Mouse (Mus musculus): Measurements from ENCODE around the gene Rxrg. TPM values are rescaled to one million over a fixed set of nuclear protein-coding genes. Genes with fewer than 3 reads are reported as not detected.
A peak's percentile ranks its signal among the peaks of the same experiment; 100 is the strongest.

Rxrg gene
- polyA plus RNA-seq, 1 experiment from 2014 or later = 0.53 TPM

DNA sequence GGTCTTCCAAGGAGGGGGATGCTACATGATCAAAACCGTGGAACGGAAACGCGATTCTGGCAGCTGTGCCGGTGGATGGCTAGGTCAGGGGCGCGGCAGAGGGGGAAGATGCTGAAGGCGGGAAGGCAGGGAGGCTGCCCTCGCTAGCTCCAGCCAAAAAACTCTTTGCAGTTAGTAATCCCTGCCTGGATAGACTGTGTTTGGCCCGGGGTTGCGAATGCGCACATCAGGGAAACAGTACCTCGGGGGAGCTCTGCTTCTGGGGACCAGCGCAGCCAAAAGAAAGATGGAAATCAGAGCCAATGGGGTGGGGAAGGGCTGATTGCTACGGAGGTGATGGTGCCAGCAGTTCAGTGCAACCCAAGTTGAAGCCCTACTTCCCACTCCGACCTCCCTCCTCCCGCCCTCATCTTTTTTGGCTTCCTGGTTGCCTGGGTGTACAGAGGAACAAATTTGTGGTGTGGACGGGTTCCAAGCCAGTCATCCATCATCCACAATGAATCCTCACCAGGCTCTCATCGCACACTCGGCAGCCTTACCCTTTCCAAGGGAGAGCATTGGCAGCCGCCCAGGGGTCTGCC, 62.4 kb downstream of the Rxrg start:
- peaks cover 20% of the 10 kb centered on the region for H3K27me3 ChIP-seq (ENCODE audit: control insufficient read depth, insufficient read depth, low read depth, low read length)
- no peak overlapping the region for H3K9ac ChIP-seq (ENCODE audit: low read depth, low read length)
- no peak for ATAC-seq (ENCODE audit: low read depth)
- no peak overlapping the region for H3K27ac ChIP-seq (ENCODE audit: low read length)
- no peak overlapping the region for H3K4me3 ChIP-seq (ENCODE audit: low read depth, low read length)
- no peaks in the 10 kb centered on the region for H3K4me1 ChIP-seq (ENCODE audit: control insufficient read depth, low read depth, low read length)
- 2% methylated on average over 21 of the region's 21 CpGs for WGBS (ENCODE audit: insufficient replicate concordance)
- H3K9me3 ChIP-seq (replicated peaks; ENCODE audit: control insufficient read depth, low read length) = no peaks in the 10 kb centered on the region
- H3K4me2 ChIP-seq (ENCODE audit: low read depth, low read length) = no peak overlapping the region
- no peaks in the 10 kb centered on the region for H3K36me3 ChIP-seq (ENCODE audit: control insufficient read depth, insufficient read depth)

DNA sequence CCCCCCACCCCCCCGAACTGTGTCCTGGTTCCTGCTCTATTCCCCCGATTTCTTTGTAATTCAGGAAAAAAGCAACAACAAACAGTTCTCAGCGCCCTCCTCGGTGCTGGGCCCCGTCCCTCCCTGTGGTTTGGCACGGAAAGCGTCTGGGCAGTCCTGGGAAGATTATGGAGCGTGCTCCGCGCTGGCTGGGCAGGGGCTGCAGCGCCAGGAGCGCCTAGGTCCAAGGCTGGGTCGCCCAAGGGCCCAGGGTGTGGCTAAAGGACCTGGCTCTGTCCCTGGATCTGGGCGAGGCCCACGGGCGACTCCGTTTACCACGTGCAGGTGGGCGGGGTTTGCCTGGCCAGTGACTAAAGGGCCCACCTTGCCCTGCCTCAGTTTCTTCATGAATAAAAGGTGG, 62.9 kb downstream of the Rxrg start:
- Histone ChIP-seq H3K9ac (ENCODE audit: low read depth, low read length) (no peak overlapping the region), H3K4me1 (ENCODE audit: control insufficient read depth, low read depth, low read length) (no peaks in the 10 kb centered on the region), H3K4me3 (ENCODE audit: low read depth, low read length) (no peak overlapping the region), H3K27me3 (ENCODE audit: control insufficient read depth, insufficient read depth, low read depth, low read length) (peaks cover 20% of the 10 kb centered on the region), H3K27ac (ENCODE audit: low read length) (no peak overlapping the region), H3K36me3 (ENCODE audit: control insufficient read depth, insufficient read depth) (no peaks in the 10 kb centered on the region), H3K4me2 (ENCODE audit: low read depth, low read length) (no peak overlapping the region), H3K9me3 (replicated peaks; ENCODE audit: control insufficient read depth, low read length) (no peaks in the 10 kb centered on the region)
- ATAC-seq (ENCODE audit: low read depth) = no peak
- WGBS (ENCODE audit: insufficient replicate concordance) = 5% methylated on average over 19 of the region's 19 CpGs

DNA sequence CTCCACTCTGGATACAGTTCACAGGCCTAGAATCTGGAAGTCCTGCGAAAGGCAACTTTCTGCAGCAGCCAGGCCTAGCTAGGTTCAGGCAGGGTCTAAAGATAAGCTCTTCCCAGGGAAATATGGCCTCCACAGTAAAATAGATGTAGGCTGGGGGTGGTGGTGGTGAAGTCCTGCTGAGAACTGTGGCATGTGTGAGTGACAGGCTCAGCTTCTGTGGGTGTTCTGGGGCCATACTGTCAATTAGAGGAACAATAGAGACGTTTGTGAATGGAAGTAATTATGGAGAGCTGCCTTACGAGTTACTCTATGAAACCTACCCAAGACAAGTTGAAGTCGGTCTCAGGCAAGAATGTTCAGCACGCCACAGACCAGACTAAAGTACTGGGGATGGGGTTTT, 65.0 kb downstream of the Rxrg start:
- Histone ChIP-seq H3K4me2 (ENCODE audit: low read depth, low read length) (no peak overlapping the region), H3K27ac (ENCODE audit: low read length) (no peak overlapping the region), H3K27me3 (ENCODE audit: control insufficient read depth, insufficient read depth, low read depth, low read length) (peaks cover 22% of the 10 kb centered on the region), H3K4me3 (ENCODE audit: low read depth, low read length) (no peak overlapping the region), H3K36me3 (ENCODE audit: control insufficient read depth, insufficient read depth) (no peaks in the 10 kb centered on the region), H3K9me3 (replicated peaks; ENCODE audit: control insufficient read depth, low read length) (no peaks in the 10 kb centered on the region), H3K4me1 (ENCODE audit: control insufficient read depth, low read depth, low read length) (no peaks in the 10 kb centered on the region), H3K9ac (ENCODE audit: low read depth, low read length) (no peak overlapping the region)
- ATAC-seq (ENCODE audit: low read depth) = no peak
- WGBS (ENCODE audit: insufficient replicate concordance) = 53% methylated on average over 5 of the region's 5 CpGs

GRCm38 (mm10) chr1:167669796-167670195, 71.6 kb downstream of the Rxrg start:
- WGBS (ENCODE audit: insufficient replicate concordance) = 31% methylated on average over 6 of the region's 6 CpGs
- Histone ChIP-seq H3K4me1 (ENCODE audit: control insufficient read depth, low read depth, low read length) (no peaks in the 10 kb centered on the region), H3K9ac (ENCODE audit: low read depth, low read length) (no peak overlapping the region)

GRCm38 (mm10) chr1:167672433-167672987, 74.3 kb downstream of the Rxrg start:
- no peaks in the 10 kb centered on the region for H3K9me3 ChIP-seq (replicated peaks; ENCODE audit: control insufficient read depth, low read length)
- peaks cover 5% of the 10 kb centered on the region for H3K27me3 ChIP-seq (ENCODE audit: control insufficient read depth, insufficient read depth, low read depth, low read length)
- no peak overlapping the region for H3K4me2 ChIP-seq (ENCODE audit: low read depth, low read length)
- no peak overlapping the region for H3K9ac ChIP-seq (ENCODE audit: low read depth, low read length)
- H3K4me1 ChIP-seq (ENCODE audit: control insufficient read depth, low read depth, low read length) = no peaks in the 10 kb centered on the region
- no peaks in the 10 kb centered on the region for H3K36me3 ChIP-seq (ENCODE audit: control insufficient read depth, insufficient read depth)
- H3K4me3 ChIP-seq (ENCODE audit: low read depth, low read length) = no peak overlapping the region
- WGBS (ENCODE audit: insufficient replicate concordance) = 15% methylated on average over 17 of the region's 17 CpGs
- no peak overlapping the region for H3K27ac ChIP-seq (ENCODE audit: low read length)
- no peak for ATAC-seq (ENCODE audit: low read depth)

More at GRCm38 (mm10) chr1:167669796-167670195, 71.6 kb downstream of the Rxrg start:
- ATAC-seq (ENCODE audit: low read depth) = no peak
- Histone ChIP-seq H3K4me2 (ENCODE audit: low read depth, low read length) (no peak overlapping the region), H3K27ac (ENCODE audit: low read length) (no peak overlapping the region), H3K9me3 (replicated peaks; ENCODE audit: control insufficient read depth, low read length) (no peaks in the 10 kb centered on the region), H3K27me3 (ENCODE audit: control insufficient read depth, insufficient read depth, low read depth, low read length) (peaks cover 5% of the 10 kb centered on the region), H3K36me3 (ENCODE audit: control insufficient read depth, insufficient read depth) (no peaks in the 10 kb centered on the region), H3K4me3 (ENCODE audit: low read depth, low read length) (no peak overlapping the region)

- Histone ChIP-seq H3K27me3 (ENCODE audit: control insufficient read depth, insufficient read depth, low read depth, low read length) (no peaks in the 10 kb centered on the region; the same call in 1 of the 2 replicates), H3K36me3 (ENCODE audit: control insufficient read depth, insufficient read depth) (no peaks in the 10 kb centered on the region), H3K4me1 (ENCODE audit: control insufficient read depth, low read depth, low read length) (no peaks in the 10 kb centered on the region), H3K27ac (ENCODE audit: low read length) (no peak overlapping the region), H3K4me3 (ENCODE audit: low read depth, low read length) (no peak overlapping the region), H3K9ac (ENCODE audit: low read depth, low read length) (no peak overlapping the region), H3K4me2 (ENCODE audit: low read depth, low read length) (no peak overlapping the region), H3K9me3 (replicated peaks; ENCODE audit: control insufficient read depth, low read length) (no peaks in the 10 kb centered on the region)
- WGBS (ENCODE audit: insufficient replicate concordance) = 69% methylated on average over 6 of the region's 6 CpGs
- no peak for ATAC-seq (ENCODE audit: low read depth)
Measured at GRCm38 (mm10) chr1:167679061-167679460, 80.9 kb downstream of the Rxrg start.

- Histone ChIP-seq H3K4me2 (ENCODE audit: low read depth, low read length) (no peak overlapping the region), H3K27ac (ENCODE audit: low read length) (no peak overlapping the region), H3K4me1 (ENCODE audit: control insufficient read depth, low read depth, low read length) (no peaks in the 10 kb centered on the region), H3K27me3 (ENCODE audit: control insufficient read depth, insufficient read depth, low read depth, low read length) (peaks cover 60% of the 10 kb centered on the region), H3K9ac (ENCODE audit: low read depth, low read length) (no peak overlapping the region), H3K9me3 (replicated peaks; ENCODE audit: control insufficient read depth, low read length) (no peaks in the 10 kb centered on the region), H3K36me3 (ENCODE audit: control insufficient read depth, insufficient read depth) (no peaks in the 10 kb centered on the region), H3K4me3 (ENCODE audit: low read depth, low read length) (no peak overlapping the region)
- ATAC-seq (ENCODE audit: low read depth) = no peak
- under 1% methylated on average over 8 of the region's 8 CpGs for WGBS (ENCODE audit: insufficient replicate concordance)
Measured at GRCm38 (mm10) chr1:167688001-167688346, 89.8 kb downstream of the Rxrg start.

- WGBS (ENCODE audit: insufficient replicate concordance) = 1% methylated on average over 97 of the region's 98 CpGs
- no peaks in the 10 kb centered on the region for H3K36me3 ChIP-seq (ENCODE audit: control insufficient read depth, insufficient read depth)
- peak overlapping the region; percentile 42 for H3K4me2 ChIP-seq (ENCODE audit: low read depth, low read length)
- H3K27ac ChIP-seq (ENCODE audit: low read length) = no peak overlapping the region
- ATAC-seq (ENCODE audit: low read depth) = no peak
- no peaks in the 10 kb centered on the region for H3K9me3 ChIP-seq (replicated peaks; ENCODE audit: control insufficient read depth, low read length)
- H3K9ac ChIP-seq (ENCODE audit: low read depth, low read length) = no peak overlapping the region
- H3K4me1 ChIP-seq (ENCODE audit: control insufficient read depth, low read depth, low read length) = no peaks in the 10 kb centered on the region
- peak overlapping the region; percentile 37 for H3K4me3 ChIP-seq (ENCODE audit: low read depth, low read length)
- peaks cover 65% of the 10 kb centered on the region for H3K27me3 ChIP-seq (ENCODE audit: control insufficient read depth, insufficient read depth, low read depth, low read length)
Measured at GRCm38 (mm10) chr1:167688347-167689231, 90.4 kb downstream of the Rxrg start.

- WGBS (ENCODE audit: insufficient replicate concordance) = 0% methylated on average over 3 of the region's 3 CpGs
- Histone ChIP-seq H3K27me3 (ENCODE audit: control insufficient read depth, insufficient read depth, low read depth, low read length) (peaks cover 69% of the 10 kb centered on the region), H3K36me3 (ENCODE audit: control insufficient read depth, insufficient read depth) (no peaks in the 10 kb centered on the region), H3K4me3 (ENCODE audit: low read depth, low read length) (peak within 1 kb of the TSS; percentile 37), H3K4me1 (ENCODE audit: control insufficient read depth, low read depth, low read length) (no peaks in the 10 kb centered on the region), H3K9ac (ENCODE audit: low read depth, low read length) (no peak within 1 kb of the TSS), H3K4me2 (ENCODE audit: low read depth, low read length) (peak within 1 kb of the TSS; percentile 42), H3K9me3 (replicated peaks; ENCODE audit: control insufficient read depth, low read length) (no peaks in the 10 kb centered on the region), H3K27ac (ENCODE audit: low read length) (no peak within 1 kb of the TSS)
- no peak for ATAC-seq (ENCODE audit: low read depth)
Measured at GRCm38 (mm10) chr1:167689232-167689261, 90.9 kb downstream of the Rxrg start, which contains the start of gene Lmx1a. Gene Lmx1a (plus strand): TSS chr1:167689237.
